Mouse (Mus musculus) c-Kit-negative CD71-positive TER-119-positive erythroid progenitor cells, embryonic 14.5 days (primary cell): ENCODE data around the gene Olfr746.

Experiments used
- DNase-seq: peaks from one replicate; pipeline ENCODE4 v3.0.0-alpha.2; 2013; ENCODE audit warnings: low read depth, low spot score

Olfr746 gene

DNA sequence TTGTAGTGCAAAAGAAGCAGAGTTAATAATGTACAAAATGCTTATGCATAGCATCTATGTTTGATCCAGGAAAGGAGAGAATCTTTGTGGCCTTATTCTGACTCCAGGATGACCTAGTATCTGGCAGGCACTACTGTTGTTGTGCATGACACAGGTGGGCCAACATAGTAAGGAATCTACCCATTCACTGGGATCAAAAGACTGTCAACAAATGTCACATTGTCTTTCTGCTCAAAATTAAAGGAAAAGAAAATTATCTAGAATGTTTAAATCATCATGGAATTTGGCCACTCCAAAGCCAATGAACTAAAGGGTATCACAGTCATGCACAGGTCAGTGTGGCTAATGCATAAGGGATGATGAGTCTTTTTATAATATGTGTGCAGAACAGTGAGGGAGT is at the start of gene Olfr746:
Gene Olfr746 (plus strand): TSS at position 301 of the 400 bp plus-strand sequence.
- no peak for DNase-seq

DNA sequence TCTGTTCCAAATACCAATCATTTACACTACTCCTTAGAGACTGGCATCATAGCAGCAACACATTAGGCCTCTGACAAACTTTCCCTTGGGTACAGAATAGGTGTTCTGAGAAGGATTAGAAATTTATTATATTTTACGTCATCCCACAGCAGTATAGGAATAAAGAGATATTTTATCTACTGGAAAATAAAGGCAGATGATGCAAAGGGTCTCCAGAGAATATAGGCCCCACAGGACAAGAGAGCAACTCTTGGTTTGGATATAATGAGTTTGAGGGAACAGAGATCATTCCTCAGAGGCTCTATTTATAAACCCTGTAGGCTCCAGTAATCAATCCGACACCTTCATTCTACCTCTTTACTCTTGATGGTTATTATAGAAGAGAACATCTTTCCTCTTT is 32.3 kb upstream of the Olfr746 start, which contains the start of gene Olfr744:
Gene Olfr744 (plus strand): TSS at position 301 of the 400 bp plus-strand sequence.
- no peak for DNase-seq

DNA sequence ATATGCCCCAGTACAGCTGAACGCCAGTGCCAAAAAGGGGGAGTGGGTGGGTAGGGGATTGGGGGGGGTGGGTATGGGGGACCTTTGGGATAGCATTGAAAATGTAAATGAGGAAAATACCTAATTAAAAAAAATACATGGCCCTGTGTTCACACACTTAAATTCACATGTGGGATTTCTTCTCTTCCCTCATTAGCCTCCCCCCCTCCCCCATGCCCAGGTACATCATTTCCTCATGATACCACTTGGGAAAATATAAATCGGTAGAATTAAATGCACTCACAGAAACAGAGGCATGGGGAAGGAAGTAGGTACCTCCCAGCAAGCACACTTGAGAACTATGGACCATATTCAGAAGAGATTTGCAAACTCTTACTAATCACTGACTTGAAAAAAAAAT is 7.8 kb upstream of the Olfr746 start, which contains the start of gene Olfr745:
Gene Olfr745 (plus strand): TSS at position 301 of the 400 bp plus-strand sequence.
- DNase-seq = no peak

DNA sequence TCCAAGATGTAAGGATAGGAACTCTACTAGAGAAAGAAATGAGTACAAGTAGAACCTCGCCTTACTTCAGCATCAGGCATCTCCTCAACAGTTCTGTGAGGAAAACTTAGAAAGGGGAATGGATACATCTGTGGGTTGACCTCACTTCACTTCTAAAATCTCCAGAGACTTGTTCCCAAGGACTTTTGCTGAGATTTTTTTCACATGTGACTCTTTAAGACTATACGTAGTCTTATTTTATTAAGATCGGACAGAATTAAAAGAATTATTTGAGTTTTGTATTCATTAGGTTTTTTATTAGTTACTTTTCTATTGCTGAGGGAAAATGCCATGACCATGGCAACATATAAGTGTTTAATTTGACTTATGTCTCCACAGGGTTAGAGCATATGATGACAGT is 46.2 kb downstream of the Olfr746 start, which contains the start of gene Olfr747:
Gene Olfr747 (minus strand): TSS at position 101 of the 400 bp plus-strand sequence.
- DNase-seq = no peak
